Mouse (Mus musculus): ENCODE results near the gene Cox14. TPM values are rescaled to one million over a fixed set of nuclear protein-coding genes. Genes with fewer than 3 reads are reported as not detected.

Cox14 gene
- polyA plus RNA-seq, 1 experiment from 2014 or later: 164 TPM

DNA sequence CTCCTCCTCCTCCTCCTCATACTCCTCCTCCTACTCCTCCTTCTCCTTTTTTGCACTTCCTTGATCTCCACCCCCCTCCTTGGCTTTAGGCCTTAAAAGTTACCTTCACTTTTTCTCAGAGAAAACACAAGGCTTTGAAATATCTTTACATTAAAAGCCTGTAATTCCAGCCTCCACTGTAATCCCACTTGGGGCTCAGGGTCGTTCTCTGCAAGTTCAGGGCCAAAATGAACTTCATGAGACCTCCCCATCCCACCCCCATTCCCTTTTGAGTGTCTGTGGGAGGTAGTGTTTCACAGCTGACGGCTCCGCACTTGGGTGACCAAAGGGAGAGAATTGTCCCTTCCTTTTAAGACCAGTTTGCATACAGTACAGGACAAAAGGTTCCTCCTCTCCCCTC lies 47.5 kb downstream of the Cox14 start:
- Histone ChIP-seq H3K4me1 (peaks cover 15% of the 10 kb centered on the region), H3K9me3 (no peaks in the 10 kb centered on the region), H3K4me3 (peak overlapping the region; percentile 82), H3K4me2 (replicated peaks) (peak overlapping the region; percentile 74), H3K9ac (replicated peaks) (no peak overlapping the region), H3K36me3 (no peaks in the 10 kb centered on the region), H3K27me3 (no peaks in the 10 kb centered on the region), H3K27ac (replicated peaks) (peak overlapping the region; percentile 92; the same call in 1 of the 2 replicates)
- ATAC-seq (ENCODE audit: low FRiP score, low read depth): no peak
- 22% methylated on average over 3 of the region's 3 CpGs for WGBS

Other genes starting within 250 kb of the Cox14 start
- gene Faim2, start 197.5 kb upstream of the Cox14 start, polyA plus RNA-seq (2016; fragmentation: Nextera tagmentation; extraction: Ambion mirVana): 2.0 and 3.1 TPM in 2 replicates
- gene Aqp2, start 146.6 kb upstream of the Cox14 start, polyA plus RNA-seq (2016; fragmentation: Nextera tagmentation; extraction: Ambion mirVana): not detected in 2 replicates
- 0.50 and 1.0 TPM in 2 replicates for gene Aqp5, start 134.8 kb upstream of the Cox14 start, polyA plus RNA-seq (2016; fragmentation: Nextera tagmentation; extraction: Ambion mirVana)
- gene Aqp6, start 124.2 kb upstream of the Cox14 start, polyA plus RNA-seq (2016; fragmentation: Nextera tagmentation; extraction: Ambion mirVana): 0.20 TPM in 1 of 2 replicates, not detected in the other
- gene Racgap1, start 74.0 kb upstream of the Cox14 start, polyA plus RNA-seq (2016; fragmentation: Nextera tagmentation; extraction: Ambion mirVana): 223 TPM in 2 replicates
- gene Asic1, start 55.2 kb upstream of the Cox14 start, polyA plus RNA-seq (2016; fragmentation: Nextera tagmentation; extraction: Ambion mirVana): 36.0 and 43.7 TPM in 2 replicates
- gene Smarcd1, start 23.5 kb upstream of the Cox14 start, polyA plus RNA-seq (2016; fragmentation: Nextera tagmentation; extraction: Ambion mirVana): 141 and 157 TPM in 2 replicates
- not detected in 2 replicates for gene Gm17349, start 20.1 kb upstream of the Cox14 start, polyA plus RNA-seq (2016; fragmentation: Nextera tagmentation; extraction: Ambion mirVana)
- 0.75 and 0.96 TPM in 2 replicates for gene Gpd1, start 8.1 kb upstream of the Cox14 start, polyA plus RNA-seq (2016; fragmentation: Nextera tagmentation; extraction: Ambion mirVana)
- 57.4 and 59.6 TPM in 2 replicates for gene Cers5, start 47.3 kb downstream of the Cox14 start, polyA plus RNA-seq (2016; fragmentation: Nextera tagmentation; extraction: Ambion mirVana)
- 25.3 and 27.5 TPM in 2 replicates for gene Lima1, start 149.8 kb downstream of the Cox14 start, polyA plus RNA-seq (2016; fragmentation: Nextera tagmentation; extraction: Ambion mirVana)
- 0.17 TPM in 1 of 2 replicates, not detected in the other for gene Fam186a, start 241.4 kb downstream of the Cox14 start, polyA plus RNA-seq (2016; fragmentation: Nextera tagmentation; extraction: Ambion mirVana)
- 35.6 and 35.8 TPM in 2 replicates for gene Larp4, start 244.4 kb downstream of the Cox14 start, polyA plus RNA-seq (2016; fragmentation: Nextera tagmentation; extraction: Ambion mirVana)